Mouse (Mus musculus) neural tube, embryonic 11.5 days (tissue): ENCODE results near the gene Inka1. TPM values are rescaled to one million over a fixed set of nuclear protein-coding genes. Genes with fewer than 3 reads are reported as not detected.

Experiments used
- ATAC-seq: fragments of 200-750 bp; cut with Nextera tagmentation; 2 replicates; pipeline ENCODE4 v1.8.0; 2017; ENCODE audit warnings: moderate number of reproducible peaks, mild to moderate bottlenecking, moderate TSS enrichment, moderate library complexity; ENCODE audit not compliant: insufficient read depth, low FRiP score, low TSS enrichment
- DNase-seq: peaks from one replicate; pipeline ENCODE4 v3.0.0-alpha.2; 2015; ENCODE audit warnings: low spot score
- H3K27ac ChIP-seq: fragments of 300-500 bp; sonication (generic); 2 replicates; pipeline ENCODE4 v1.5.1; 2014; ENCODE audit warnings: low read depth, mild to moderate bottlenecking, low read length
- H3K27me3 ChIP-seq: fragments of 300-500 bp; sonication (generic); 2 replicates; pipeline ENCODE4 v1.6.1; 2014; ENCODE audit warnings: mild to moderate bottlenecking, low read length, mixed read lengths; ENCODE audit not compliant: control insufficient read depth, insufficient read depth
- H3K36me3 ChIP-seq: fragments of 300-500 bp; sonication (generic); 2 replicates; pipeline ENCODE4 v1.6.1; 2014; ENCODE audit warnings: mild to moderate bottlenecking, low read length, moderate library complexity, mixed read lengths; ENCODE audit not compliant: control insufficient read depth, insufficient read depth
- H3K4me1 ChIP-seq: fragments of 300-500 bp; sonication (generic); 2 replicates; pipeline ENCODE4 v1.6.1; 2014; ENCODE audit warnings: low read length, mixed read lengths; ENCODE audit not compliant: control insufficient read depth, insufficient read depth
- H3K4me2 ChIP-seq: fragments of 300-500 bp; sonication (generic); 2 replicates; pipeline ENCODE4 v1.6.1; 2014; ENCODE audit warnings: low read depth, mild to moderate bottlenecking, moderate library complexity
- H3K4me3 ChIP-seq: fragments of 300-500 bp; sonication (generic); 2 replicates; pipeline ENCODE4 v1.5.1; 2014; ENCODE audit warnings: low read depth, low read length
- H3K9ac ChIP-seq: fragments of 300-500 bp; sonication (generic); 2 replicates; pipeline ENCODE4 v1.6.1; 2014; ENCODE audit warnings: mild to moderate bottlenecking, low read length
- H3K9me3 ChIP-seq: fragments of 300-500 bp; sonication (generic); 2 replicates; pipeline ENCODE4 v1.6.1; 2016; ENCODE audit warnings: low read length; ENCODE audit not compliant: control insufficient read depth
- WGBS: fragments of 180-500 bp; shearing (Covaris S2); extraction: QIAGEN DNeasy Blood & Tissue Kit; methylation state at CpG from one replicate; pipeline ENCODE4 v1.1.7; 2014; 5-methylcytosine and 5-hydroxymethylcytosine counted together
- polyA plus RNA-seq: library from polyadenylated mRNA; unstranded; fragments of >200 nt; fragmentation: Nextera tagmentation; extraction: Ambion mirVana; gene quantifications from 2 replicates; pipeline ENCODE4 v1.2.1, GENCODE M21; 2014

Gene Inka1
- polyA plus RNA-seq, 1 experiment from 2014 or later, result 62.9 TPM

GRCm38 (mm10) chr9:107935374-107935773 lies 50.3 kb downstream of the Inka1 start, which contains the start of gene Camkv:
Camkv (plus strand) TSS chr9:107935674.
- Histone ChIP-seq H3K4me1 (peaks cover 14% of the 10 kb centered on the region), H3K27me3 (no peaks in the 10 kb centered on the region; the same call in 1 of the 2 replicates), H3K4me3 (peak within 1 kb of the TSS; percentile 51), H3K9me3 (no peaks in the 10 kb centered on the region), H3K9ac (peak within 1 kb of the TSS; percentile 67), H3K27ac (no peak within 1 kb of the TSS), H3K36me3 (no peaks in the 10 kb centered on the region), H3K4me2 (peak within 1 kb of the TSS; percentile 96)
- ATAC-seq, result no peak
- 7% methylated on average over 3 of the region's 3 CpGs for WGBS
- no peak for DNase-seq

Other genes with a start within 250 kb of the Inka1 start
- gene Rbm5, start 214.9 kb downstream of the Inka1 start, polyA plus RNA-seq, result 196 and 197 TPM in 2 replicates
- gene Rbm6, start 112.6 kb downstream of the Inka1 start, polyA plus RNA-seq, result 102 TPM in 2 replicates
- 16.3 and 19.2 TPM in 2 replicates for gene Mon1a, start 97.7 kb downstream of the Inka1 start, polyA plus RNA-seq
- gene Mst1r, start 79.0 kb downstream of the Inka1 start, polyA plus RNA-seq, result 0.33 and 1.1 TPM in 2 replicates
- gene Actl11, start 57.4 kb downstream of the Inka1 start, polyA plus RNA-seq, result not detected in 2 replicates
- 3.5 and 4.3 TPM in 2 replicates for gene Camkv, start 50.2 kb downstream of the Inka1 start, polyA plus RNA-seq
- gene Traip, start 35.7 kb downstream of the Inka1 start, polyA plus RNA-seq, result 25.2 and 25.7 TPM in 2 replicates
- 10.9 and 12.1 TPM in 2 replicates for gene Uba7, start 10.4 kb downstream of the Inka1 start, polyA plus RNA-seq
- 2.9 and 3.5 TPM in 2 replicates for gene Gm20661, start 2.8 kb downstream of the Inka1 start, polyA plus RNA-seq
- 4.8 and 5.7 TPM in 2 replicates for gene Cdhr4, start 6.6 kb upstream of the Inka1 start, polyA plus RNA-seq
- gene Gm20662, start 10.5 kb upstream of the Inka1 start, polyA plus RNA-seq, result 0.13 and 0.14 TPM in 2 replicates
- 38.4 and 45.7 TPM in 2 replicates for gene Ip6k1, start 16.6 kb upstream of the Inka1 start, polyA plus RNA-seq
- 21.7 and 23.6 TPM in 2 replicates for gene Gmppb, start 63.4 kb upstream of the Inka1 start, polyA plus RNA-seq
- 2.7 and 2.8 TPM in 2 replicates for gene Amigo3, start 67.3 kb upstream of the Inka1 start, polyA plus RNA-seq
- 0.49 and 1.0 TPM in 2 replicates for gene Mst1, start 94.6 kb upstream of the Inka1 start, polyA plus RNA-seq
- gene Rnf123, start 97.5 kb upstream of the Inka1 start, polyA plus RNA-seq, result 31.6 and 35.9 TPM in 2 replicates
- 54.3 and 62.7 TPM in 2 replicates for gene Apeh, start 108.7 kb upstream of the Inka1 start, polyA plus RNA-seq
- 3.0 and 4.3 TPM in 2 replicates for gene Bsn, start 204.5 kb upstream of the Inka1 start, polyA plus RNA-seq